Mouse (Mus musculus) limb, embryonic 14.5 days (tissue): ENCODE measurements around the gene Cnot10. TPM values are rescaled to one million over a fixed set of nuclear protein-coding genes. Genes with fewer than 3 reads are reported as not detected.

Experiments used
- ATAC-seq: fragments of 200-750 bp; cut with Nextera tagmentation; 2 replicates; pipeline ENCODE4 v1.8.0; 2017; ENCODE audit warnings: low read depth, moderate number of reproducible peaks, moderate TSS enrichment; ENCODE audit not compliant: low FRiP score
- DNase-seq: peaks from one replicate; pipeline ENCODE4 v3.0.0-alpha.2; 2015; ENCODE audit warnings: low spot score
- H3K27ac ChIP-seq: fragments of 300-500 bp; sonication (generic); replicated peaks from 2 replicates; pipeline ENCODE4 v1.5.1; 2014; ENCODE audit warnings: low read depth, mild to moderate bottlenecking, low read length, moderate library complexity, mixed read lengths
- H3K27me3 ChIP-seq: fragments of 300-500 bp; sonication (generic); 2 replicates; pipeline ENCODE4 v1.6.1; 2014; ENCODE audit warnings: low read length, mixed read lengths; ENCODE audit not compliant: control insufficient read depth, insufficient read depth
- H3K36me3 ChIP-seq: fragments of 300-500 bp; sonication (generic); 2 replicates; pipeline ENCODE4 v1.6.1; 2014; ENCODE audit warnings: mild to moderate bottlenecking, low read length, moderate library complexity, mixed read lengths; ENCODE audit not compliant: control insufficient read depth, insufficient read depth
- H3K4me1 ChIP-seq: fragments of 300-500 bp; sonication (generic); 2 replicates; pipeline ENCODE4 v1.6.1; 2014; ENCODE audit warnings: antibody characterized with exemption, low read length, mixed read lengths; ENCODE audit not compliant: control insufficient read depth, insufficient read depth
- H3K4me2 ChIP-seq: fragments of 300-500 bp; sonication (generic); replicated peaks from 2 replicates; pipeline ENCODE4 v1.6.1; 2014; ENCODE audit warnings: low read depth, mild to moderate bottlenecking, low read length, moderate library complexity; ENCODE audit not compliant: severe bottlenecking
- H3K4me3 ChIP-seq: fragments of 300-500 bp; sonication (generic); replicated peaks from 2 replicates; pipeline ENCODE4 v1.5.1; 2014; ENCODE audit warnings: low read length
- H3K9ac ChIP-seq: fragments of 300-500 bp; sonication (generic); 2 replicates; pipeline ENCODE4 v1.6.1; 2014; ENCODE audit warnings: mild to moderate bottlenecking, low read depth, low read length, moderate library complexity; ENCODE audit not compliant: severe bottlenecking
- H3K9me3 ChIP-seq: fragments of 300-500 bp; sonication (generic); 2 replicates; pipeline ENCODE4 v1.6.1; 2016; ENCODE audit warnings: low read length; ENCODE audit not compliant: control insufficient read depth
- POLR2A ChIP-seq: fragments of 200-500 bp; IDR thresholded peaks from 2 replicates; pipeline ENCODE4 v1.8.0; 2012; ENCODE audit warnings: inconsistent platforms, mild to moderate bottlenecking, moderate library complexity, borderline replicate concordance; ENCODE audit not compliant: insufficient read depth, insufficient read length; ENCODE audit errors: extremely low read depth
- WGBS: fragments of 180-500 bp; shearing (Covaris S2); extraction: QIAGEN DNeasy Blood & Tissue Kit; methylation state at CpG from one replicate; pipeline ENCODE4 v1.1.7; 2014; 5-methylcytosine and 5-hydroxymethylcytosine counted together
- polyA plus RNA-seq, 2 experiments: library from polyadenylated mRNA; depleted of rRNA in 1 of 2; stranded (reverse) in 1 of 2; unstranded in 1 of 2; fragments of >200 nt; fragmentation: Nextera tagmentation in 1 of 2; extraction: Ambion mirVana in 1 of 2; gene quantifications; 2 replicates each; pipeline versions ENCODE4 v1.2.1 to v1.2.3; 2012 to 2014

Cnot10 gene
- polyA plus RNA-seq, 2 experiments, result 66.8 to 104 TPM

GRCm38 (mm10) chr9:114639186-114639748, 717 bp downstream of the Cnot10 start:
- DNase-seq, result peak; percentile 7

GRCm38 (mm10) chr9:114636751-114637150, 3.2 kb downstream of the Cnot10 start:
- peaks cover 16% of the 10 kb centered on the region for H3K36me3 ChIP-seq
- WGBS, result 91% methylated on average over 3 of the region's 3 CpGs
- no peak for DNase-seq
- no peak for ATAC-seq
- no peak overlapping the region for H3K4me2 ChIP-seq
- TF ChIP-seq POLR2A, result no peak
- H3K27me3 ChIP-seq, result no peaks in the 10 kb centered on the region
- no peak overlapping the region for H3K27ac ChIP-seq
- H3K4me3 ChIP-seq, result no peak overlapping the region
- H3K9me3 ChIP-seq, result no peaks in the 10 kb centered on the region
- peaks cover 6% of the 10 kb centered on the region; the same call in 1 of the 2 replicates for H3K4me1 ChIP-seq
- H3K9ac ChIP-seq, result no peak overlapping the region

More at GRCm38 (mm10) chr9:114639186-114639748, 717 bp downstream of the Cnot10 start:
- Histone ChIP-seq H3K9ac (peak overlapping the region; percentile 72), H3K27me3 (no peaks in the 10 kb centered on the region), H3K36me3 (peaks cover 8% of the 10 kb centered on the region), H3K4me1 (peaks cover 6% of the 10 kb centered on the region; the same call in 1 of the 2 replicates), H3K27ac (peak overlapping the region; percentile 87), H3K4me2 (peak overlapping the region; percentile 91), H3K4me3 (peak overlapping the region; percentile 86), H3K9me3 (no peaks in the 10 kb centered on the region)
- no peak; the same call in 1 of the 2 replicates for ATAC-seq
- WGBS, result 12% methylated on average over 18 of the region's 18 CpGs
- no peak for TF ChIP-seq POLR2A

- no peak overlapping the region for H3K4me2 ChIP-seq
- WGBS, result 100% methylated on average over 4 of the region's 4 CpGs
- H3K36me3 ChIP-seq, result peaks cover 21% of the 10 kb centered on the region
- ATAC-seq (no peak), DNase-seq (no peak)
- H3K27ac ChIP-seq, result no peak overlapping the region
- H3K9ac ChIP-seq, result no peak overlapping the region
- H3K4me3 ChIP-seq, result no peak overlapping the region
- no peak for TF ChIP-seq POLR2A
- H3K9me3 ChIP-seq, result no peaks in the 10 kb centered on the region
- no peaks in the 10 kb centered on the region for H3K27me3 ChIP-seq
- peaks cover 6% of the 10 kb centered on the region; the same call in 1 of the 2 replicates for H3K4me1 ChIP-seq
These were observed 3.8 kb downstream of the Cnot10 start for GRCm38 (mm10) chr9:114636150-114636549.

DNA sequence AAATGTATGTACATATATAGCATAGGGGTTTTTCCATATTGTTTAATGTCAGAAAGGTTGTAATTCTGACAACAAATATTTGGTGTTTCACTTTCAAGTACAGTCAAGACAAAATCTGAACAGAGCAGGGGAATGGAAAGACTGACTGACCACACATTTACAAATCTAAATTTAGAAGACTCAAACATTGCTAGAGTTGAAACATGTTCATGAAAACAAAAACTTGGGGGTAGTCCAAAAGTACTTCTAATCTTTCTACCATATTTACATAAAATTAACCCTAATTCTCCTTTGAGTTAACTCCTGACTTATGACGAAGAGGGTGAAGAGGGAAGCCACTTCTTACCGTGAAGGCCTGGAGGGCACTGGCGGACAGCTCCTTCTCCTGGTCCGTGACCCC, 7.7 kb downstream of the Cnot10 start:
- H3K36me3 ChIP-seq, result peaks cover 46% of the 10 kb centered on the region
- H3K27ac ChIP-seq, result no peak overlapping the region
- H3K4me3 ChIP-seq, result no peak overlapping the region
- no peak for TF ChIP-seq POLR2A
- no peak for ATAC-seq
- DNase-seq, result no peak
- H3K4me1 ChIP-seq, result no peaks in the 10 kb centered on the region
- no peaks in the 10 kb centered on the region for H3K27me3 ChIP-seq
- WGBS, result 86% methylated on average over 4 of the region's 4 CpGs
- no peak overlapping the region for H3K9ac ChIP-seq
- H3K9me3 ChIP-seq, result no peaks in the 10 kb centered on the region
- H3K4me2 ChIP-seq, result no peak overlapping the region

GRCm38 (mm10) chr9:114626726-114627125, 13.3 kb downstream of the Cnot10 start:
- Histone ChIP-seq H3K4me3 (no peak overlapping the region), H3K9me3 (no peaks in the 10 kb centered on the region), H3K4me2 (no peak overlapping the region), H3K36me3 (peaks cover 85% of the 10 kb centered on the region), H3K27ac (no peak overlapping the region), H3K4me1 (no peaks in the 10 kb centered on the region), H3K9ac (no peak overlapping the region), H3K27me3 (no peaks in the 10 kb centered on the region)
- DNase-seq (no peak), ATAC-seq (no peak)
- WGBS, result 67% methylated on average over 4 of the region's 4 CpGs
- no peak for TF ChIP-seq POLR2A
